Mouse (Mus musculus) embryo, embryonic 11.5 days (tissue): ENCODE data around the gene Arid2.
"Not testable (repeated sequence)": the region's sequence is repeated elsewhere in the genome, so short reads cannot be mapped to it uniquely, and the experiment has no call there.

Experiments used
- DNase-seq: peaks from one replicate; pipeline ENCODE4 v3.0.0-alpha.2; 2012; ENCODE audit warnings: low read depth, low spot score

Arid2 gene

GRCm38 (mm10) chr15:96418161-96418560, 130.8 kb downstream of the Arid2 start:
- DNase-seq = no peak

GRCm38 (mm10) chr15:96419920-96420319, 132.6 kb downstream of the Arid2 start:
- DNase-seq = no peak

DNA sequence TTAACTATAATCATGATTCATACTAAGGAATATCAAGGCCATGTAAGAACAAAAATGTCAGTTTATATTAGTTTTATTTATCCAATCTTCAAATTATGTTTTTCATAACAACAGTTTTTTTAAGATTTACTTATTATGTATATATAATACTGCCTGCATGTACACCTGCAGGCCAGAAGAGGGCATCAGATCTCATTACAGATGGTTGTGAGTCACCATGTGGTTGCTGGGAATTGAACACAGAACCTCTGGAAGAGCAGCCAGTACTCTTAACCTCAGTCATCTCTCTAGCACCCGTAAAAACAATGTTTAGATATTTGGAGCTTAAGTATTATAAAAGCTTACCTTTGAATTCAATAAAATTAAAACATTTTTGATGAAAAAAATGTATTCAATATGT, 146.9 kb downstream of the Arid2 start:
- no peak for DNase-seq

DNA sequence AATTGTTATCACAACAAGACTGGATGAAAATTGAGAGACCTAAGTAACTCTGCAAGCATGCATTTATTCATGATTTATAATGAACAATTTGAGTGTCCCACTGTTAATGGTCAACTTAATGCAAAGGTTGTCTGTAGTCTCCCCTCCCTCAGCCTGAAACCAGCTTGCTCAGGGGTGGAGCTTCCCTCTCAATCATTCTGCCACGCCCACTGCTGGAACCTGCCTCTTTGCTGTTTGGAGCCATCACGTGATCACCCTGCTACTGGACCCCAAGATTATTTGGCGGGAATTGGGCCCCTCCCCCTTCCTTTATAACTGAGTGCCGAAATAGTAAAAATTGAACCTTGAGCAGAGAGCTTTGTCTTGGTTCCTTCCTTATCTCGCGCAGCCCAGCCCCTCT, 154.2 kb downstream of the Arid2 start:
- DNase-seq = not testable (repeated sequence)

DNA sequence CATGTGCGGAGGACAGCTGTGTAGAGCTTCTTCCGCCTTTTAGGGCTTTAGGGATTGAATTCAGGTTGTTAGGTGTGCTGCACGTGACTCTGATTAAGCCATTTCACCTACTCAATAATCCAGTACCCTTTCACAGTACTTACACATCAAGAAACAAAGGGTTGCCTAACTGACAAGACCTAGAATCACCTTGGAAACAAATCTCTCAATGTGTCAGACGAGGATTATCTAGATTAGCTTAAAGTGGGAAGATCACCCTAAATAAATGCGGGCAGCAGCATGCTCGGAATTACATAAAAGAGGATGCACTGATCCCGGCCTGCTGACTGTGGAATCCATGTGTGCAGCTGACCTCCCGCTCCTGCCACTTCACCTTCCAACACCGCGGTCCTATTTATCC, 159.5 kb downstream of the Arid2 start:
- no peak for DNase-seq

GRCm38 (mm10) chr15:96448656-96449299, 161.5 kb downstream of the Arid2 start:
- DNase-seq = no peak

GRCm38 (mm10) chr15:96453346-96453745, 166.0 kb downstream of the Arid2 start:
- no peak for DNase-seq
